Mouse (Mus musculus) left cerebral cortex, postnatal 36 days (tissue): ENCODE measurements around the gene Ezr. TPM values are rescaled to one million over a fixed set of nuclear protein-coding genes. Genes with fewer than 3 reads are reported as not detected.
"Not testable (repeated sequence)": the region's sequence is repeated elsewhere in the genome, so short reads cannot be mapped to it uniquely, and the experiment has no call there.

Experiments used
- DNase-seq, 2 experiments: peaks; one replicate each; pipeline ENCODE4 v3.0.0; 2021 to 2022; ENCODE audit warnings: low spot score in 2 of 2, mixed read lengths in 1 of 2
- intact Hi-C: fragments of 180-260 bp; cut with DNase I; formaldehyde crosslinking; loops from one replicate; pipeline ENCODE4 v1.15.1; 2025
- total RNA-seq, 2 experiments: library from RNA; stranded (reverse); gene quantifications; 2 replicates each; pipeline ENCODE4 v1.2.3; 2021

The Ezr gene
- total RNA-seq, 2 experiments from 2014 or later: 51.1 to 51.8 TPM

DNA sequence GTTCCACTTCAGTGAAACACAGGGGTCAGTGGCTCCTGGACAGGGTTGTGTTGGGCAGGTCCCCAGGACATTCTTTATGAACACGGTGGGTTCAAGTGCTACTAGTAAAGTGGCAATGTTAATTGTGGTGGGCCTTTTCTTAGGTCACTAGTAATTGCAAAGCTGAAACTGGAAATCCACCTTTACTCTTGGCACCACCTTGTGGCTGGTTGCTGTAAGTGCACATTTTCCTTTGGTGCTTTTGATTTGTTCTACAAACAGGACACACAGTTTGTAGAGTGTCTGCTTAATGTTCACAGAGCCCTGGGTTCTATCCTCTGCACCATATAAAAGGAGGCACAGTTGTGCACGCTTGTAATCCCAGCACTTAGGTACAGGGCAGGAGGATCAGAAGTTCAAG lies 91.0 kb downstream of the Ezr start:
- intact Hi-C loops: not testable (repeated sequence)
- DNase-seq: peak; percentile 77 to 90

DNA sequence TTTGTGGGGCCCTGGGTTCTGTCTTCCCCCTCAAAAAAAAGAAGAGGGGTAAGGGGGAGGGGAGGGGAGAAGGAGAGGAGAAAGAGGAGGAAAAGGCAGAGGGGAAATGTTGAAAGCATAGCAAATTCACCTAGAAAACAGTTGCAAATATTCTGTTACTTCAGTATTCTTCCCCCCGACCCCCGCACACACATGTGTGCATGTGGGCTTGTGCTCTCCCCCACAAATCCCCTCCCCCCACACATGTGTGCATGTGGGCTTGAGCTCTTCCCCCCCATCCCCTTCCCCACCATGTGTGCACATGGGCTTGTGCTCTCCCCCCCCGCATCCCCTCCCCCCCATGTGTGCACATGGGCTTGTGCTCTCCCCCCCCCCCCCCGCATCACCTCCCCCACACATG lies 93.2 kb downstream of the Ezr start:
- intact Hi-C loops, DNase-seq: not testable (repeated sequence)

Other genes starting within 250 kb of the Ezr start
- gene Dynlt1c, start 181.1 kb downstream of the Ezr start, total RNA-seq: 10 to 100 TPM; 12.6 to 24.7 TPM
- 10 to 100 TPM; 33.6 to 40.7 TPM for gene Dynlt1f, start 126.9 kb downstream of the Ezr start, total RNA-seq
- 1 to 10 TPM in 1 of 2 experiments, not detected in 1; 1.0 TPM for gene Sytl3, start 123.7 kb downstream of the Ezr start, total RNA-seq
- gene Rsph3b, start 165.9 kb upstream of the Ezr start, total RNA-seq: 10 to 100 TPM; 30.1 to 30.4 TPM
- gene Tagap1, start 178.4 kb upstream of the Ezr start, total RNA-seq: 10 to 100 TPM; 26.0 to 26.7 TPM
- gene Rnaset2b, start 187.8 kb upstream of the Ezr start, total RNA-seq: 10 to 100 TPM; 33.5 to 36.2 TPM
- under 1 TPM; 0.27 to 0.72 TPM for gene Gm49721, start 196.1 kb upstream of the Ezr start, total RNA-seq
- 1 to 10 TPM in 1 of 2 experiments, under 1 TPM in 1; 0.86 to 2.5 TPM for gene Gm1604a, start 242.8 kb upstream of the Ezr start, total RNA-seq